ENCODE assay signal across 8 mouse cellular contexts in genomic region chr19:10868623-10869141, GRCm38 (mm10). TPM values are rescaled to one million over a fixed set of nuclear protein-coding genes. Genes with fewer than 3 reads are reported as not detected.
A peak's percentile ranks its signal among the peaks of the same experiment; 100 is the strongest.
DNase-seq lines count a peak whose midpoint lies in the region; ATAC-seq and TF ChIP-seq lines count a peak whose summit lies in the region.

No protein-coding gene starts in this region.

- 0 out of 2 replicates have a peak, but pooled peaks have one; percentile 5 for ATAC-seq in kidney, embryonic 15.5 days (replicated peaks; ENCODE audit: low FRiP score)
- ATAC-seq in heart, embryonic 16.5 days (replicated peaks; ENCODE audit: extremely low read depth, insufficient read depth, low FRiP score) = no peak
- peak; percentile 43 for ATAC-seq in midbrain, embryonic 11.5 days (ENCODE audit: low FRiP score)

- H3K36me3 ChIP-seq in kidney, embryonic 15.5 days = peaks cover 63% of the 10 kb centered on the region
- peaks cover 46% of the 10 kb centered on the region for H3K36me3 ChIP-seq in heart, embryonic 16.5 days (ENCODE audit: control insufficient read depth, insufficient read depth)
- peaks cover 35% of the 10 kb centered on the region for H3K36me3 ChIP-seq in midbrain, embryonic 11.5 days (ENCODE audit: control insufficient read depth, insufficient read depth, low read length)

- H3K9me3 ChIP-seq in kidney, embryonic 15.5 days (replicated peaks) = no peaks in the 10 kb centered on the region
- no peaks in the 10 kb centered on the region for H3K9me3 ChIP-seq in heart, embryonic 16.5 days (replicated peaks; ENCODE audit: control insufficient read depth, low read length)
- no peaks in the 10 kb centered on the region for H3K9me3 ChIP-seq in midbrain, embryonic 11.5 days (ENCODE audit: control insufficient read depth, low read length)

- peak overlapping the region; percentile 92 for H3K4me3 ChIP-seq in kidney, embryonic 15.5 days (replicated peaks)
- H3K4me3 ChIP-seq in cerebellum, adult 2 months (replicated peaks; ENCODE audit: insufficient read depth, low read depth, low read length) = peak overlapping the region; percentile 99
- H3K4me3 ChIP-seq in heart, embryonic 16.5 days (ENCODE audit: low read length) = peak overlapping the region; percentile 83
- H3K4me3 ChIP-seq in midbrain, embryonic 11.5 days (ENCODE audit: low read depth, low read length) = peak overlapping the region; percentile 86

- peak overlapping the region; percentile 77 for H3K4me2 ChIP-seq in kidney, embryonic 15.5 days
- H3K4me2 ChIP-seq in heart, embryonic 16.5 days (ENCODE audit: low read depth, low read length) = peak overlapping the region; percentile 84
- peak overlapping the region; percentile 90 for H3K4me2 ChIP-seq in midbrain, embryonic 11.5 days

- H3K27me3 ChIP-seq in kidney, embryonic 15.5 days = no peaks in the 10 kb centered on the region
- H3K27me3 ChIP-seq in cerebellum, adult 2 months (ENCODE audit: control insufficient read depth, insufficient read depth, low read length) = no peaks in the 10 kb centered on the region
- no peaks in the 10 kb centered on the region for H3K27me3 ChIP-seq in heart, embryonic 16.5 days (ENCODE audit: control insufficient read depth, insufficient read depth, low read length)
- H3K27me3 ChIP-seq in midbrain, embryonic 11.5 days (ENCODE audit: control insufficient read depth, insufficient read depth, low read length) = no peaks in the 10 kb centered on the region

- peaks cover 32% of the 10 kb centered on the region for H3K4me1 ChIP-seq in kidney, embryonic 15.5 days
- peaks cover 40% of the 10 kb centered on the region for H3K4me1 ChIP-seq in cerebellum, adult 2 months (ENCODE audit: control insufficient read depth, insufficient read depth, low read length)
- H3K4me1 ChIP-seq in heart, embryonic 16.5 days (ENCODE audit: control insufficient read depth, insufficient read depth, low read length) = peaks cover 15% of the 10 kb centered on the region
- H3K4me1 ChIP-seq in midbrain, embryonic 11.5 days (ENCODE audit: control insufficient read depth, insufficient read depth, low read length) = peaks cover 17% of the 10 kb centered on the region

- no peak for TF ChIP-seq POLR2A in cerebellum, adult 2 months (IDR thresholded peaks at IDR 0.05; ENCODE audit: borderline replicate concordance, insufficient read depth, low read length)

- peak overlapping the region; percentile 87 for H3K9ac ChIP-seq in kidney, embryonic 15.5 days
- H3K9ac ChIP-seq in heart, embryonic 16.5 days (ENCODE audit: low read length) = peak overlapping the region; percentile 88
- H3K9ac ChIP-seq in midbrain, embryonic 11.5 days (ENCODE audit: low read length) = peak overlapping the region; percentile 96

- no peak for TF ChIP-seq CTCF in cerebellum, adult 2 months (IDR thresholded peaks at IDR 0.05; ENCODE audit: borderline replicate concordance, insufficient read depth, low read depth, low read length)

- peak overlapping the region; percentile 93; the same call in 1 of the 2 replicates for H3K27ac ChIP-seq in kidney, embryonic 15.5 days
- H3K27ac ChIP-seq in cerebellum, adult 2 months (ENCODE audit: insufficient read depth, low read length) = peak overlapping the region; percentile 91
- H3K27ac ChIP-seq in heart, embryonic 16.5 days (ENCODE audit: low read length) = no peak overlapping the region
- 0 out of 2 replicates have a peak overlapping the region, but pooled peaks have one; percentile 93 for H3K27ac ChIP-seq in midbrain, embryonic 11.5 days (ENCODE audit: low read depth, low read length)

- under 1% methylated on average over 17 of the region's 17 CpGs for WGBS in kidney, embryonic 15.5 days
- WGBS in cerebellum, adult 2 months = under 1% methylated on average over 17 of the region's 17 CpGs
- 1% methylated on average over 17 of the region's 17 CpGs for WGBS in heart, embryonic 16.5 days
- 1% methylated on average over 17 of the region's 17 CpGs for WGBS in midbrain, embryonic 11.5 days

- intact Hi-C loops in left cerebral cortex, postnatal 10 days (cut with DNase I) = loop anchor here (5.0 kb wide), 1 partner anchor 156 kb away; no protein-coding TSS in a partner anchor

- DNase-seq in kidney, adult 11 months = no peak
- peak; percentile 53 to 71 for DNase-seq in cerebellum, adult 2 months
- DNase-seq in midbrain, embryonic 11.5 days (ENCODE audit: low spot score, missing footprints) = peak; percentile 95
- no peak for DNase-seq in adipocyte (ENCODE audit: low spot score)
- DNase-seq in adrenal gland, postnatal 10 days = no peak
- no peak for DNase-seq in left cerebral cortex, postnatal 10 days (ENCODE audit: extremely low spot score in 1 of 2, low spot score in 2 of 2)

RNA-seq across cellular contexts. Expression of gene Tmem132a, which starts 1.1 kb away (rescaled TPM):
- 77.5 and 89.7 TPM in 2 replicates for polyA plus RNA-seq in kidney, embryonic 15.5 days (2015; fragmentation: Nextera tagmentation; extraction: Ambion mirVana)
- polyA plus RNA-seq in cerebellum, adult 2 months (2012; rRNA removed) = 350 and 389 TPM in 2 replicates
- polyA plus RNA-seq in heart, embryonic 16.5 days (2015; fragmentation: Nextera tagmentation; extraction: Ambion mirVana) = 36.7 and 47.0 TPM in 2 replicates
- 51.3 and 58.3 TPM in 2 replicates for polyA plus RNA-seq in midbrain, embryonic 11.5 days (2014; fragmentation: Nextera tagmentation; extraction: Ambion mirVana)
- total RNA-seq in adrenal gland, postnatal 10 days (2021) = 10 to 100 TPM; 22.3 to 23.1 TPM
- 100 to 1,000 TPM; 272 to 282 TPM for total RNA-seq in left cerebral cortex, postnatal 10 days (2021)

RNA-seq across cellular contexts. Expression of gene Tmem109, which starts 13.1 kb away (rescaled TPM):
- 93.6 and 105 TPM in 2 replicates for polyA plus RNA-seq in kidney, embryonic 15.5 days (2015; fragmentation: Nextera tagmentation; extraction: Ambion mirVana)
- polyA plus RNA-seq in cerebellum, adult 2 months (2012; rRNA removed) = 109 and 115 TPM in 2 replicates
- polyA plus RNA-seq in heart, embryonic 16.5 days (2015; fragmentation: Nextera tagmentation; extraction: Ambion mirVana) = 108 and 112 TPM in 2 replicates
- 38.7 and 41.2 TPM in 2 replicates for polyA plus RNA-seq in midbrain, embryonic 11.5 days (2014; fragmentation: Nextera tagmentation; extraction: Ambion mirVana)
- total RNA-seq in adrenal gland, postnatal 10 days (2021) = 10 to 100 TPM; 84.0 to 93.2 TPM
- total RNA-seq in left cerebral cortex, postnatal 10 days (2021) = 10 to 100 TPM; 38.3 to 43.9 TPM

RNA-seq across cellular contexts. Expression of gene Prpf19, which starts 26.3 kb away (rescaled TPM):
- polyA plus RNA-seq in kidney, embryonic 15.5 days (2015; fragmentation: Nextera tagmentation; extraction: Ambion mirVana) = 48.1 and 49.4 TPM in 2 replicates
- polyA plus RNA-seq in cerebellum, adult 2 months (2012; rRNA removed) = 278 and 288 TPM in 2 replicates
- polyA plus RNA-seq in heart, embryonic 16.5 days (2015; fragmentation: Nextera tagmentation; extraction: Ambion mirVana) = 35.9 and 37.7 TPM in 2 replicates
- 52.7 and 58.4 TPM in 2 replicates for polyA plus RNA-seq in midbrain, embryonic 11.5 days (2014; fragmentation: Nextera tagmentation; extraction: Ambion mirVana)
- 100 to 1,000 TPM; 124 to 163 TPM for total RNA-seq in adrenal gland, postnatal 10 days (2021)
- total RNA-seq in left cerebral cortex, postnatal 10 days (2021) = 100 to 1,000 TPM; 198 to 199 TPM

RNA-seq across cellular contexts. Expression of gene Slc15a3, which starts 29.2 kb away (rescaled TPM):
- 0.31 and 0.39 TPM in 2 replicates for polyA plus RNA-seq in kidney, embryonic 15.5 days (2015; fragmentation: Nextera tagmentation; extraction: Ambion mirVana)
- 0.51 and 0.62 TPM in 2 replicates for polyA plus RNA-seq in cerebellum, adult 2 months (2012; rRNA removed)
- 0.42 and 0.92 TPM in 2 replicates for polyA plus RNA-seq in heart, embryonic 16.5 days (2015; fragmentation: Nextera tagmentation; extraction: Ambion mirVana)
- 0.18 and 0.25 TPM in 2 replicates for polyA plus RNA-seq in midbrain, embryonic 11.5 days (2014; fragmentation: Nextera tagmentation; extraction: Ambion mirVana)
- total RNA-seq in adrenal gland, postnatal 10 days (2021) = 1 to 10 TPM; 3.2 to 3.5 TPM
- total RNA-seq in left cerebral cortex, postnatal 10 days (2021) = 1 to 10 TPM; 1.1 to 1.6 TPM

RNA-seq across cellular contexts. Expression of gene Cd6, which starts 38.8 kb away (rescaled TPM):
- polyA plus RNA-seq in kidney, embryonic 15.5 days (2015; fragmentation: Nextera tagmentation; extraction: Ambion mirVana) = 0.26 TPM in 1 of 2 replicates, not detected in the other
- polyA plus RNA-seq in cerebellum, adult 2 months (2012; rRNA removed) = 0.05 and 0.10 TPM in 2 replicates
- polyA plus RNA-seq in heart, embryonic 16.5 days (2015; fragmentation: Nextera tagmentation; extraction: Ambion mirVana) = 0.91 and 4.3 TPM in 2 replicates
- polyA plus RNA-seq in midbrain, embryonic 11.5 days (2014; fragmentation: Nextera tagmentation; extraction: Ambion mirVana) = not detected in 2 replicates
- total RNA-seq in adrenal gland, postnatal 10 days (2021) = 1 to 10 TPM; 2.3 to 4.1 TPM
- total RNA-seq in left cerebral cortex, postnatal 10 days (2021) = under 1 TPM; 0.19 to 0.20 TPM

Comparison
In these comparisons a context has a peak if more than half of its experiments do, and no peak if none do; other contexts are left out.
1. DNase-seq: peak in cerebellum, adult 2 months (2 of 2) and midbrain, embryonic 11.5 days (single experiment); none in kidney, adult 11 months (single experiment), adipocyte (single experiment), adrenal gland, postnatal 10 days (single experiment) and left cerebral cortex, postnatal 10 days (0 of 2).
2. Peak in every context shown above with its lines, with median percentiles within 50 percentile points of each other: H3K4me2 ChIP-seq, H3K4me3 ChIP-seq and H3K9ac ChIP-seq.